Comparison of ENCODE assay signal across 8 mouse cellular contexts in the genomic region with DNA sequence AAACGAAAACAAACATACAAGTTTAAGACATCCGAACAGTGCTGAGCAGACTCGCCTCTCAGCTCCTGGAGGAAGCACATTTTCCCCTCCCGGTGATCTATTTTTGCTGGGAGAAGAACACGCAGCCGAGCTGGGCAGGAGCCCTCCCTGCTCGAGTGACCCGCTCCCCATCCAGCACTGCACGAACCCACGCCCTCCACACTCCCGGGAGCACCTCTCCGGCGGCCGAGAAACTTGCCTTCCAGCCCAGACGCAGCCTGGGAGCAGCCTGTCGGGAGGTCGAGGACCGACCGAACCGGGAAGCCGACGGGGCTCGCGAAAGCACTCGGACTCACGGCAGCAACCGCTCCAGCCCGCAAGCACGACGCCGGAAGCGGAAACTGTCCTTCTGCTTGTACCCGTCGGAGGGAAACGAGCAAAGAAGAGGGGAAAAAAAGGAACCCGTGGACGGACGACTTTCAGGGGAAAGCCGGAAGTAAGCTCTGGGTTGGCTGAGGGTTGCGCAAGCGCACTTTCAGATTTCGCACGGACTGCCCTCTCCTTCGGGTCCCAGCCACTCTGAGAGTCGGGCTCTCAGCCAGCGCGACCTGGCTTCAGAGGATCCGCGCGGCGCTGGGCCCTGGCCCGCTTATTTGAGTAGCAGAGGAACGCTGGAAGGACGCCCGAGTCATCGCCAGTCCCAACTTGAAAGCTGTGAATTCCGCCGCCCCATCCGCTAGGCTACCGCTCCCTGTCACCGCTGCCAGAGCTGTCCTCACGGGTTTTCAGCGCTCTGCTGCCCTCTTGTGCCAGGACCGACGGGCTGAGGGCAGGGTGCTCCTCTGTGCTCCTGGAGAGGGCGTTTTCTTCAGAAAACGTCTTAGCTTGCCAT. TPM values are rescaled to one million over a fixed set of nuclear protein-coding genes. Genes with fewer than 3 reads are reported as not detected.
DNase-seq lines count a peak whose midpoint lies in the region; ATAC-seq and TF ChIP-seq lines count a peak whose summit lies in the region.

A gene (minus strand): TSS at position 425 of the 871 bp plus-strand sequence.

- intact Hi-C loops in heart, adult 2 months (cut with DNase I): loop anchor here (1.0 kb wide), 1 partner anchor 239 kb away; no protein-coding TSS in a partner anchor

- peak within 1 kb of the TSS; percentile 71 for H3K27ac ChIP-seq in embryonic facial prominence, embryonic 14.5 days (replicated peaks; ENCODE audit: low read depth, low read length)
- H3K27ac ChIP-seq in heart, adult 2 months: peak within 1 kb of the TSS; percentile 91
- peak within 1 kb of the TSS; percentile 63; the same call in 1 of the 2 replicates for H3K27ac ChIP-seq in limb, embryonic 13.5 days
- peak within 1 kb of the TSS; percentile 93 for H3K27ac ChIP-seq in midbrain, embryonic 16.5 days (ENCODE audit: low read length)

- WGBS in embryonic facial prominence, embryonic 14.5 days: under 1% methylated on average over 64 of the region's 67 CpGs
- under 1% methylated on average over 67 of the region's 67 CpGs for WGBS in heart, adult 2 months
- WGBS in limb, embryonic 13.5 days: under 1% methylated on average over 67 of the region's 67 CpGs
- WGBS in midbrain, embryonic 16.5 days: under 1% methylated on average over 66 of the region's 67 CpGs

- peak; percentile 96 for TF ChIP-seq CTCF in heart, adult 2 months (IDR thresholded peaks at IDR 0.05)

- peak; percentile 99 for ATAC-seq in embryonic facial prominence, embryonic 14.5 days (ENCODE audit: low read depth)
- ATAC-seq in limb, embryonic 13.5 days (ENCODE audit: low FRiP score, low read depth): peak; percentile 98
- ATAC-seq in midbrain, embryonic 16.5 days: peak; percentile 98

- TF ChIP-seq POLR2A in heart, adult 2 months (IDR thresholded peaks at IDR 0.05; ENCODE audit: insufficient read depth, low read depth, low read length): peak; percentile 87

- no peaks in the 10 kb centered on the region for H3K27me3 ChIP-seq in embryonic facial prominence, embryonic 14.5 days (replicated peaks; ENCODE audit: control insufficient read depth, insufficient read depth, low read length)
- no peaks in the 10 kb centered on the region for H3K27me3 ChIP-seq in heart, adult 2 months (ENCODE audit: control insufficient read depth, insufficient read depth, low read length)
- H3K27me3 ChIP-seq in limb, embryonic 13.5 days: no peaks in the 10 kb centered on the region
- H3K27me3 ChIP-seq in midbrain, embryonic 16.5 days (ENCODE audit: control insufficient read depth, insufficient read depth, low read depth, low read length): no peaks in the 10 kb centered on the region

- H3K79me2 ChIP-seq in heart, adult 2 months (replicated peaks; ENCODE audit: control insufficient read depth, insufficient read depth, low read length): peaks cover 4% of the 10 kb centered on the region

- H3K4me2 ChIP-seq in embryonic facial prominence, embryonic 14.5 days (ENCODE audit: low read depth, low read length): peak within 1 kb of the TSS; percentile 59
- peak within 1 kb of the TSS; percentile 74 for H3K4me2 ChIP-seq in limb, embryonic 13.5 days (replicated peaks)
- H3K4me2 ChIP-seq in midbrain, embryonic 16.5 days (ENCODE audit: low read length): peak within 1 kb of the TSS; percentile 74

- H3K4me3 ChIP-seq in embryonic facial prominence, embryonic 14.5 days (ENCODE audit: low read depth, low read length): peak within 1 kb of the TSS; percentile 83
- H3K4me3 ChIP-seq in heart, adult 2 months: peak within 1 kb of the TSS; percentile 84
- peak within 1 kb of the TSS; percentile 96 for H3K4me3 ChIP-seq in limb, embryonic 13.5 days
- peak within 1 kb of the TSS; percentile 95 for H3K4me3 ChIP-seq in midbrain, embryonic 16.5 days (ENCODE audit: low read depth, low read length)

- no peaks in the 10 kb centered on the region for H3K9me3 ChIP-seq in embryonic facial prominence, embryonic 14.5 days (ENCODE audit: control insufficient read depth, low read length)
- H3K9me3 ChIP-seq in limb, embryonic 13.5 days: no peaks in the 10 kb centered on the region
- H3K9me3 ChIP-seq in midbrain, embryonic 16.5 days (replicated peaks; ENCODE audit: control insufficient read depth, low read length, poor library complexity, severe bottlenecking): no peaks in the 10 kb centered on the region

- H3K36me3 ChIP-seq in embryonic facial prominence, embryonic 14.5 days (ENCODE audit: control insufficient read depth, insufficient read depth, low read length): peaks cover 28% of the 10 kb centered on the region
- peaks cover 7% of the 10 kb centered on the region for H3K36me3 ChIP-seq in heart, adult 2 months (ENCODE audit: control insufficient read depth, insufficient read depth, low read length)
- H3K36me3 ChIP-seq in limb, embryonic 13.5 days: peaks cover 27% of the 10 kb centered on the region
- H3K36me3 ChIP-seq in midbrain, embryonic 16.5 days (ENCODE audit: control insufficient read depth, insufficient read depth, low read length): peaks cover 13% of the 10 kb centered on the region

- DNase-seq in 3T3-L1 (ENCODE audit: low read depth, low spot score): peak; percentile 98
- DNase-seq in adrenal gland, postnatal 4 days (ENCODE audit: low spot score in 2 of 2): peak; percentile 84
- peak; percentile 97 for DNase-seq in embryonic facial prominence, embryonic 14.5 days (ENCODE audit: low spot score)
- peak; percentile 95 to 96 for DNase-seq in heart, adult 2 months
- peak; percentile 95 for DNase-seq in kidney, adult 8-10 months
- DNase-seq in spleen, postnatal 10 days (ENCODE audit: low spot score in 2 of 2): peak; percentile 92 to 94

- H3K9ac ChIP-seq in embryonic facial prominence, embryonic 14.5 days (ENCODE audit: low read depth, low read length): peak within 1 kb of the TSS; percentile 79
- peak within 1 kb of the TSS; percentile 99 for H3K9ac ChIP-seq in heart, adult 2 months (ENCODE audit: low read depth, low read length)
- peak within 1 kb of the TSS; percentile 92 for H3K9ac ChIP-seq in limb, embryonic 13.5 days
- peak within 1 kb of the TSS; percentile 92 for H3K9ac ChIP-seq in midbrain, embryonic 16.5 days (ENCODE audit: low read depth, low read length)

- 0 out of 2 replicates have a peak, but pooled peaks cover 3% of the 10 kb centered on the region for H3K4me1 ChIP-seq in embryonic facial prominence, embryonic 14.5 days (ENCODE audit: control insufficient read depth, insufficient read depth, low read length)
- no peaks in the 10 kb centered on the region; the same call in 1 of the 2 replicates for H3K4me1 ChIP-seq in heart, adult 2 months (ENCODE audit: control insufficient read depth, insufficient read depth, low read length)
- H3K4me1 ChIP-seq in limb, embryonic 13.5 days: peaks cover 12% of the 10 kb centered on the region
- H3K4me1 ChIP-seq in midbrain, embryonic 16.5 days (ENCODE audit: control insufficient read depth, insufficient read depth, low read length): peaks cover 14% of the 10 kb centered on the region

- TF ChIP-seq EP300 in heart, adult 2 months (IDR thresholded peaks at IDR 0.05; ENCODE audit: insufficient read depth, low read depth, low read length): peak; percentile 74

RNA-seq across cellular contexts. Expression of the gene that starts here (rescaled TPM):
- 10 to 100 TPM; 33.1 to 35.9 TPM for total RNA-seq in adrenal gland, postnatal 4 days (2021)
- polyA plus RNA-seq in embryonic facial prominence, embryonic 14.5 days (2014; fragmentation: Nextera tagmentation; extraction: Ambion mirVana): 29.6 and 32.7 TPM in 2 replicates
- 10 to 100 TPM; 19.3 to 22.4 TPM for total RNA-seq in heart, adult 2 months (2021)
- polyA plus RNA-seq in heart, adult 2 months (2012; rRNA removed): 3.9 and 7.0 TPM in 2 replicates
- polyA plus RNA-seq in limb, embryonic 13.5 days (2015; fragmentation: Nextera tagmentation; extraction: Ambion mirVana): 37.4 and 42.4 TPM in 2 replicates
- 23.1 and 23.5 TPM in 2 replicates for polyA plus RNA-seq in midbrain, embryonic 16.5 days (2015; fragmentation: Nextera tagmentation; extraction: Ambion mirVana)

Comparison
In these comparisons a context has a peak if more than half of its experiments do, and no peak if none do; other contexts are left out.
1. Peak in every context shown above with its lines: DNase-seq, ATAC-seq, H3K4me3 ChIP-seq and H3K27ac ChIP-seq.